Mouse (Mus musculus): ENCODE results near the gene Ube2d1.

GRCm38 (mm10) chr10:71218228-71218892 is 66.7 kb downstream of the Ube2d1 start:
- no peak for TF ChIP-seq POLR2A (IDR thresholded peaks at IDR 0.05; ENCODE audit: extremely low read depth, insufficient read depth, low read length)
- TF ChIP-seq CTCF (IDR thresholded peaks at IDR 0.05; ENCODE audit: extremely low read depth, insufficient read depth, low read length), result peak; percentile 96
